Mouse (Mus musculus): ENCODE data around the gene Nme7.

Nme7 gene

DNA sequence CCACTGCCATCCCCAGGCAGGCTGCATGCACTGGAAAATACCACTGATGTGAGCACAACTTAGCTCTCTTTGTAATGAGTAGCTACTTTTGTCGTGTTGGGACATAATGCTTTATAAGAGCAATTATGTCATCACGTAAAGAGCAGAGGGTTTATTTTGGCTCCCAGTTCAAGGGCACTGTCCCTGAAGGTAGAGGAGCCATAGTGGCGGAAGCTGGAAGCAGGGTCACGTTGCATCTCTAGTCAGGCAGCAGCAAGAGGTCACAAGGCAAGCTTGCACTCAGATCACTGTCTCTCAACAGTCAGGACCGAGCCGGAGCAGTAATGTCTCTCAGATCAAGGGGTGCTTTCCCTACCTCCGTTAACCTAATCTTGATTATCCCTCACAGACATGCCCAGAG, 123.9 kb downstream of the Nme7 start:
- in situ Hi-C loops (cut with MseI, MboI) = no loop called here

DNA sequence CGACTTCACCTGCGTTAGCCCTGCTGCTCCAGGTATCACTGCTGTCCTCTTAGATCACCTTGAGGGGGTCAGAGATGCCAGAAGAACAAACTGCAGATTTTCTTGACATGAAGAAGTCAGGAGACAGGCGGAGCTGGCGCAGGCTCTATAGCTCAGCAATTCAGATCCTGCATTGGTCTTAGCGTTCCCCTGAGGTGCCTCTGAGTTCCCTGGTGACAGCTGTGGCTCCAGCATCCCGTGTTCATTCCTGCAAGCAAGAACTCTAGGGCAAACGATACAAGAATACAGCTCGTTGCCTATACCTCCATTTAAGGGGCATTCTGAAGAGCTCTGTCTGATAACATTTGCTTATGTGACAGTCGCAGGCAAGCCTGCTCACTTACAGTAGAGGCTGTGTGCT, 124.7 kb downstream of the Nme7 start:
- in situ Hi-C loops (cut with MseI, MboI) = no loop called here

DNA sequence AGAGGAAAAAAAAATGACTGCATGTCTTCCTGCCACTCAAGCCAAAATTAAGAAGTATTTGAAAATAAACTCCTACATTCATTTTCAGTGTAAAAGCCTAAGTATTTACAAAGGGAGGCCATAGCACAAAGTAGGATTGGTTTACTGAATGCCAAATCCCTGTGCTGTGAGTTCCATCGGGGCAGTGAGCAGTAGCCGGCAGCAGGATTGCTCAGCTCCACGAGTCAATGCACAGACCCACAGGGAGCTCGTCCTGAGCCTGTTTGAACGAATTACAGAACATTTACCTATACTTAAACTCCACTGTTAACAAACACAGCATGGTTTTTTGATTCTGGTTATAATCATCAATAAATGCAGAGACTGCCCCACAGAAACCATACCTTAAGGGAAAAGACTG, 128.7 kb downstream of the Nme7 start:
- in situ Hi-C loops (cut with MseI, MboI) = no loop called here

DNA sequence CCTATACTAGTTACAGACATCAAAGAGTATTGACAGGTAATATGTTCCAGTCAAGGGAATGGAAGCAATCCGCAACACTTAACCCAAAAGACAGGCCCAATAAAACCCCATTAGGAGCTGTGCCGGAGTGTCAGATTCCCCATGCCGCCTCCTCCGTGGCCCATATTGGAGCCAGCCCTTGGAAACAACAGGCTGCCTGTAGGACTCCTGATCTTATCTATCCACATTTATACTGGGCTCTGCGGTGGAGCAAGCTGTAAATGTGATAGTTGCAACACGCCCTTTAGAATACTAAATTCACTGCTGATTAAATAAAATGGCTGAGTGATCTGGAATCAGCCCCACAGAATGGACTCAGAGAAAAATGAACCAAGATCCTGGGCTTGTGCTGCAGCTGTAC, 130.1 kb downstream of the Nme7 start:
- in situ Hi-C loops (cut with MseI, MboI) = no loop called here

DNA sequence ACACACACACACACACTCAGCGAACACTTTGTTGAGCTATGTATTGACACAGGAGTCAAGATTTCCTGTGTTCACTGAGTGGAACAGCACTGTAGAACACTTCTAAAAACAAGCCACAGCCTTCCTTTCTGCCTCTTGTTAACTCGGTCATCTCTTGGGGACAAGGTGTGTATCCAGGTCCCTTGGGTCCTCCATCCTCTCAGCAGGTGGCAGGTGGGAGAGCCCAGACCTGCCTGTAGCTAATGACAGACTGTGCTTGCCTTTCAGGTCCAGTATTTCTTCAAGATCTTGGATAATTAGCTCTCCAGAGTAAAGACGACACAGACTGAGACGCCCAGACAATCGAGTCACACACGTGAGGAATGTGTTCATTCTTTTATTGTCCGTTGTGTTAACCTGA, 132.8 kb downstream of the Nme7 start:
- in situ Hi-C loops (cut with MseI, MboI) = no loop called here

DNA sequence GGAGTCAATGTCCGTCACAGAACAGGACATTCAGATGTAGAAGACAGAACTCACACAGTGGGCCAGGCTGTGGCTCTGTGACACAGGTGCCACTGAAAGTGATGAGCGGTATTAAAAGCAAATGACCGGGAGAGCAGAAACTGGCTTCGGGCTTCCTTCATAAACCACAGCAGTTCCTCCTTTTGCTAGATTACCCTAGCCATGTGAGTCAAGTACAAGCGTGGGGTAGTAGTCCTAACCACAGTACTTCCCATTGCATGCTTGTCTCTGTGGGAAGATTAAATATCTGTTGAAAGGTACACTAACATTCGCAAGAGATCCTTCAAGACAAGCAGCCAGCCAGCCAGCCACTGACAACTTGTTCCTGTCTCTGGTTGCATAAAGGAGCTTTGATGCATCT, 136.3 kb downstream of the Nme7 start:
- in situ Hi-C loops (cut with MseI, MboI) = no loop called here

DNA sequence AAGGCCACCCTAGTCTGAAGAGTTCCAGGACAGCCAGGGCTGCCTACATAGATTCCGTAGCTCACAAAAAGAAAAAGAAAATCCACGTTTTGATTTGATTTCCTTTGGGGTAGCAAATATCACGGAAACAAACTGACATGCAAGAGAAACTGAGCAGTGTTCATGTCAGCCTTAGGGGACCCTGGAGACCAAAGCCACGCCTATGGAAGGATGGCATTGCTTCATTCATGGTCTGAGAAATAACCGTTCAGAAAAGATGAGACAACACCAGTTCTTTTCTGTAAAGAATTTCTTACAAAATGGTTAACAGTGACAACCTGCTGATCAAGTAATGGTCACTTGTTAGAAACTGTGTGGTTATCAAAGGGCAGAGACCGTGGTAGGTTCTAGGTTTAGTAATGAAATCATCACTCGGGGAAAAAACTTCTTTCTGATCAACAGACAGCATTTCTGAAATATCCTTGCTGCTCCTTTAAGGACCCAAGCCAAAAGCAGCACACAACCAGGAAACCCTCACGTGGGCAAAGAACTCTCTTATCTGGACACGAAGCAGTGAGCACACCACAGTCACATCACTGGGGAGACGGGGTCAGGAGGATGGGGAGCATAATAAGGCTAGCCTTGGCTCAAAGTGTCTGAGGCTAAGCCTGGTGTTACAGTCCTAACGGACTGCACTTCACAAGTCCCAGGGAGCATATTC, 136.9 kb downstream of the Nme7 start:
- in situ Hi-C loops (cut with MseI, MboI) = no loop called here

DNA sequence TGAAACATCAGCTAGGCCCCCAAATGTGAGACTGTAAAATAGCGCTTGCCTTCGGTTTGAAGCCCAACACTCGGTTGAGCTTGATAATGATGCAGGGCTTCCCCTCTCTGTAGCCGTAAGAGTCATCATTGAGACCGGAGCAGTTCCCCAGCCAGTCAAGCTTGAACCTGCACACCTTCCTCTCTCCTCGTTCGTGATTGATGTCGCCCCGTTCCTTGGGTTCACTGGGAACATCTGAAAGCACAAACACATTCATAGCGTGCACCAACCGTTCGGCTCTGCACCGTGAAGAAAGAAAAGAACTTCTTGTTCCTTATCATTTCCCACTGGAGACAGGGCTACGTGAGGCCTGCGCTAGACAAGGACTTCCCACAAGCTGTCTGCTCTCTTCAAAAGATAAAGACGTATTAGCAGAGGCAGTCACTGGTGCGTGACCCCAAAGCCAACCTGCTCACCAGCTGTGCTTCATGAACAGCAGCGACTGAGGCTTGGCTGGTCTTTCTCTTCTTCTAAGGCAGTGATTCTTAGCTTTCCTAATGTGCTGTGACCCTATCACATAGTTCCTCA, 137.6 kb downstream of the Nme7 start:
- in situ Hi-C loops (cut with MseI, MboI) = no loop called here

DNA sequence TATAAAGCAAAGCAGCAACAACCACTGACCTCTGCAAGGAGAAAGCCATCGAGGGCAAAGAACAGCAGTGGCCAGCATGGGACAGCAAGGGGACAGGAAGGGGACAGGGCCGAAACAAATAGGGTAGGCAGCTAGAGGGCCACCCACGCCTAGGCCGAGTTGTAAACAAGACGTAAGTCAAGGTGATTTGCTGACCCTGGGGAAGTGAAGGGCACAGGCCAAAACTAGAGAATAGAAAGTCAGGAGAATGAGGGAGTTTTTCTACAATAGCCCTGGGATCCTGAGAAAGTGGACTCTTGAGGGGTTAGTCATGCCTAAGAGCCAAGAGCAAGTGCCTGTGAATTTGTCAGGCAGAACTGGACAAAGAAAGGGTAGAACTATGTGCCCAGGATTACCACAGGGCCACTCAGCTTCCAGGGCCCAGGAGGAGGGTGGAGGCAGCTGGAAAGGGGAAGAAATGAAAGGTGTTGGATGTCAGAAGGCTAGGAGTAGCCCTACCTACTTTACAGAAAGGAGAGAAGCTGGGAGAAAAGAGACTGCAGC, 141.8 kb downstream of the Nme7 start:
- in situ Hi-C loops (cut with MseI, MboI) = no loop called here

DNA sequence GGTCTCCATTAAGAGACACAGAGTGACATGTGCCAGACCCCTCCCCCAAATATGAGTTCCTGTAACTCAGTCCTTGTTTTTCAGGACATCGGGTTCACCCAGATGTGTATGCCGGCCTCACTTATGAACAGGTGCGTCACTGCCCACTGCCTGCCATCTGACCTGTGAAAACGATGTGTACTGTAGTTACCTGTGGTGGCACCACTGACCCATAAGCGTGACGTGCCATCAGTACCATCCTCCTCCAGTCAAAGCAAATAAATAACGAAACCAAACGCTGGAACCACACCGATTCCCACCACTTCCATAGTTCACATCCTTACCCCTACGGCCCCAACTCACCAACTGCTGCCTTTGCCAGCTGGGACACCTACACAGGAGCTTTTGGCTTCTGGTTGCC, 142.6 kb downstream of the Nme7 start:
- in situ Hi-C loops (cut with MseI, MboI) = no loop called here

DNA sequence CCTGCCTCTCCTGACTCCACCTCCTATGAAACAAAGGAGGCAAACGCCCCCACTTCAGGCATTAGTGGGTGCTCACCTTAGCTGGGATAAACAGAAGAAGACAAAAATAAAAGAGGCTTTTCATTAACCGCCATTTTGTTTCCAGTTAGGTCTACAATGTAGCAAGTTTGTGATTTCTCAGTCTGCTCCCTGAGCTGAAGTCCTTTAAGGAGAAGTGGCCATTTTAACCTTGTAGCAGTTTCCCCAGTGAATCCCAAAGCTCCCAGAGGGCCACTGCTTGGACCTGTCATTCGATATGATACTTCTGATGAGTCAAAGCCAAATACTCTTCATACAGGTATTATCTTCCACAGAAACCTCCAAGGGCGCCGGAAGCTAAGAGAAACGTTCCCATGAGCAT, 143.6 kb downstream of the Nme7 start:
- in situ Hi-C loops (cut with MseI, MboI) = no loop called here

DNA sequence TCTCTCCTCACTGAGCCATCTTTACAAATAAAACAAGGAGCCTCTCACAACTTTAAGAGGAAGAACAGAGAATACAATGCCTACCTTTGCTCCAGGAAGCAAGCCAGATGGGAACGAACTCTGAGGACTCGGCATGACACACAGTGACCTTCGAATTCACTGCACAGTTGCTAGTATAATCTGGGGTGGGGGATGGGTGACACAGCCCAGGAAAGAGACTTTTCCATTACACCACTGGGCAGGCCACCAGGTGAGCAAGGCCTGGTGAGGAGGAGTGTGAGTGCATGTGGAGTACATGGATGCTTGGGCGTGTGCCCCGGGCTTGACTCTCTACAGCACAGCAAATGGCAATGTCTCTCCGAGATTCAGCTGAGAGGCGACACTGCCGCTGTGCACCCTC, 145.7 kb downstream of the Nme7 start:
- in situ Hi-C loops (cut with MseI, MboI) = no loop called here

DNA sequence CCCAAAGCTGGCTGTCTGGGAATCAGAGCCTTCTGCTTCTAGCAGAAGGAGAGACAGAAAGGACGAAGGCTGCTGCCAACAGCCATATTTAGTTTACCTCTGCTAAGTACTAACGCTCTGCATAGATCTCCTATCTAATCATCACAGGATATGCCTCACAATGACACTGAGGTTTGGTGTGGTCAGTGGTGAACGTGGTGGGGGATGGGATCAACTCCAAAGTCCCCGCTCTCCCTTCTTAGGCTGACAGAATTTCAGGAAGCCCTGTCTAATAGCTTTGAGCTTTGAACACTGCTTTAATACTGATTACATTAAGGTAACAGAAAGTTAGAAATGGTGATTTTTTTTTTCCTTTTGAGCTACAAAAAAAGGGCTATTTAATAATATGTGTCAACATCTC, 146.3 kb downstream of the Nme7 start:
- in situ Hi-C loops (cut with MseI, MboI) = no loop called here

DNA sequence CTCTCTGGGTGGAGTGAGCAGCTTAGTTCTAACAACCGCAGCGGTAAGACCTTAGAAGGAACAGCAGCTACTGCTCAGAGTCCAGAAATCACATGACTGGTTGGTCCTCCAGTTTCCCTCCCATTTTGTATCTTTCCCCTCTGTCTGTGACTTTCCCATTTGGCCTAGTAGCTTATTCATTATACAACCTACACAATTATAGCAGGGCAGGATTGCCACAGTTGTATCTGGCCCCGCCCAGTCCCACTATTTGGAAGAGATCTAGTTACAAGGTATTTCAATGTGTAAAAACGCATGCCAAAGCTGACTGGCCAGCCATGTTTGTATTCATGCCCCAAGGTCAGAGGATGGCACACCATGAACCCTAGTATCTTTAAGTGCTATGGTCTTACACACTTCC, 146.7 kb downstream of the Nme7 start:
- in situ Hi-C loops (cut with MseI, MboI) = no loop called here

DNA sequence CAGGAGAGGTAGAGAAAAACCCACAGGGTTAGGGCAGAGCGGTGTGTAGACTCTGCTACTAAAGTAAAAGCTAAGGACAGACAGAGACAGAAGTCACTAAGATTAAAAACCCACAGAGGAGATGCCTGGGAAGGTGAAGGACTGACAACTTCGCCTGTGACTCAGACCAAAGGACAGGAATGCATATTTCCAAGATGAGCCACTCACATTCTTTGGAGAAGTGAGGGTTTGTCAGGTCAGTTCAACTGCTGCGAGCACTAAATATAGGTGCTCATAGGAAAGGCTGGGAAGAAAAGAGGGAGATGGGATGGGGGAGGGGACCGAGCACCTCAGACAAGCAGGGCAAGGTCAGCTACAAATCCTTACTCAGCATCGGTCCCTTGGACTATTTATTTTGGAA, 147.4 kb downstream of the Nme7 start:
- in situ Hi-C loops (cut with MseI, MboI) = no loop called here

DNA sequence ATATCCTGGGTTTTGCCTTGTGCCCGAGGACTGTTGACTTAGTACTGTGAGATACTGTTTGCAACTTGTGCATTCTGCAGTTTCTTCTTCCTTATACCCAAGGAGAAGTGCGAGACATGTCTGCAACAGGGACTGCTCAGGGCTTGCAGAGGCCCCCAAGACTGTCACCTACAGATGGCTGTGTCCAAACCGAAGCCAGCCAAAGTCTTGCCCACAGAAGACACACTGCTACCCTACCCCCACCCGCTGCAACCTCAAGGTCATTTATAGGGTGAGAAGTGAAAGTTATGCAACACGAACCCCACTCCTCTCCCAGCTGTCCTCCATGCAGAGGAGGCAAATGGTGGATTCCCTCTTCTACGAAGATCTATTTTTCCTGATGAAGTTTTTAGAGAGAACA, 148.7 kb downstream of the Nme7 start:
- in situ Hi-C loops (cut with MseI, MboI) = no loop called here

DNA sequence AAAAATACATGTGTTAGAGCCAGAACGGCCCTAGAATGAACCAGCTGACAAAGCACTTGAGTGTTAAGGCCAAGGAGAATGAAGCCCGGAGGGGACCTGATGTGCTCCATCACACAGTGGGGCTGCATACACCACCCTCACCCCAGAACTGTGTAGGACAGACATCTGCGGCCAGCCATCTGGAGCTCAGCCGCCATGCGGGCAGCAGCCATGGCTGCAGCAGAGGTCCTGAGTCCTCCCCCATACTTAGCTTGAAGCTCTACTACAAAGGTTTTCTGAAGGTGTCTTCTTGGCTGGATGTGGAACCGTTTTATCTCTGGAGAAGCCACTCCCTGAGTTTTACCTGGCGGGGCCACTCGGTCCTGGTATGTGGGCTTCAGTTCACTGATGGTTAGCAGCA, 149.2 kb downstream of the Nme7 start:
- in situ Hi-C loops (cut with MseI, MboI) = no loop called here

DNA sequence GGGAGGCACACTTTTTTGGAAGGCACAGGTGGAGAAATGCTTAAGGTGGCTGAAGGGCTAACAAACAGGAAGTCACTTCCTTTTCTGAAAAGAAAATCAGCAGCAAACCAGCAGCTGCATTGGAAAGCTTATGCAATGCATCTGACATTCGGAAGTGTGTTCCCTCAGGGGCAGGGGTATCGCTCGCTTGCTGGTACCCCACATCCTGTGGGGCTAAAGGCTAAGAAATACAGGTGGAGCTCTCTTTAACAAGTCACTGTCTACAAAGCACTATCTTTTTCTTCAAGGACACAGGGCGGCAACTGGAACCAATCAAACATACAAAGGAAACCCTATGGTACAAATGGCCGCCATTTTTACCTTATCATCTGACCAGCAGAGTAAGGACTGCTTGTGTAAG, 149.8 kb downstream of the Nme7 start:
- in situ Hi-C loops (cut with MseI, MboI) = no loop called here

DNA sequence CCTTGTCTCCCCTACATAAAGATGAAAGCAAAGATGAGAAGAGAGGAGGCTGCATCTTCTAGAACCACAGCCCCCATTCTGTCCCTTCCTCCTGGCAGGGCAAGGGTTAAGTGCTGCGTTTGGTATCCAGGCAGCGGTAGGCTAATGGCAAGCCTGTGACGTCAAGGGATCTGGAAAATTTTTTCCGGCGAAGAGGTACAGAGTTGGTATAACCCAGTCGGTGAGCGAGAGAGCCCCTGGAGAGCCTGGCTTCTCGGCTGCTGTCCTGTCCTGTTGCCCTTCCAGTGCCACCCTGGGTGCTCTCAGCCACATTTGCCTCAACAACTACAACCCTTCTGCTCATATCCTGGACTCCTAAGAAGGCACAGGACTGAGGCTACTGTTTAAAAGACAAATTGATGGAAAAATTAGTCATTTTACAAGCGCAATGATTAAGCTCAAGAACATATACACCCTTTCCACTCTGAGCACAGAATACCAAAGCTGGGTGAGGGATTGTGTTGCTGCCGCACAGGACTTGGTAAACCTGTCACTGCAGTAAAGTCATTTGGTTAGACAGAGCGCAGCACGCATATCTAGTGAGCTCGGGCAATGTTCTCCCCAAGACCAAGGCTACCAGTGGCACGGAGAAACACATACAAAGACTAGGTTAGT, 151.0 kb downstream of the Nme7 start:
- in situ Hi-C loops (cut with MseI, MboI) = no loop called here

DNA sequence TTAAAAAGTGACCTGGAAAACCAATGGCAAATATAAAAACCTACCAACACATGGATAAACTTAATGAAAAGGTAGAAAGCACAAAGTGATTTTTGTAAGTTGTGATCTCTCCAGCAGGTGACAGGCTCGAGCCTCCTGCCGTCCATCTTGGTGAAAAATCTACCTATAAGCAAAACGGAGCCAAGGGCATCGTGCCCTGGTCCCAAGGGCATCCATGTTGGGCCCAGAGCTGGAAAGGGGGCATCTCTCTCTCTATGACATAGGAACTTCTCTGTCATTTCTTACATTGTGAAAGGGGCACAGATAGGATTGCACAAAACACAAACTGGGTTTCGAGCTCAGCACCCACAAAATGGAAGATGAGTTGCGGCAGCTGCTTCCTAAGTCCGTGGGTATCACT, 151.7 kb downstream of the Nme7 start:
- in situ Hi-C loops (cut with MseI, MboI) = no loop called here

DNA sequence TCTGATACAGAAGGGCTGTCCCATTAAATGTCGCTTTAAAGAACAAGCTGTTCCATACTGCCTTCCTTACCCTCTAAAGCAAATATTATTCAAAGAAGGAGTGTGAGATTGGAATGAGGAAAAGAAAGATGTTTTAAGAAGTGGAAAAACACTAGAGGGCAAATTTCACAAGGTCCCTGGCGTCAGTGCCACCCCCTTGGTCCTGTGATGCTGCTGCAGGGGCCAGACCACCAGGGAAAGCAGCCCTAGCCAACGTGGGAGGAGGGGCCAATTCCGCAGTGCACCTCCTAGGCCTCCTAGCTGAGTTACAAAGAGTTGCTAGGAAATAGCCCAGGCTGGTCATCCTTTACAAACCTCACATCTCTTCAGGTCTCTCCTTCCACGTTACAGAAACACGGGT, 152.1 kb downstream of the Nme7 start:
- in situ Hi-C loops (cut with MseI, MboI) = no loop called here

DNA sequence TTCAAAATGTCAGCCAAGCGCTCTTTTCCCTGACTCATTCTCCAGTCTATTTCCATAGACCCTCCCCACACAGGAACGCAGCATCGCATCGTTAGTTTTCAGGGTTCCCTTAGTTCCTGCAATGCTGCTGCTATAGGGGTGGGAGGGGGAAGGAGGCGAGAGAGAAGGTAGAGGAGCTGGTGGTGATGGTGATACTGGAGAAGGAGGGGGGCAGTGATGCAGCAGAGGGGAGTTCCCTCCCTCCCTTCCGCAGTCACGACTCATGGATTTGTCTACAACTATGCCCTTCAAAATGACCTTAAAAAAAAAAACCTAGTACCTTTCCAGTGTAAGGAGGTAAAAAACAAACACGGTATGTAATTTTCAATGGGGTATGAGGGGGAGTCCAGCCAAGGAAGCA, 152.8 kb downstream of the Nme7 start:
- in situ Hi-C loops (cut with MseI, MboI) = no loop called here

DNA sequence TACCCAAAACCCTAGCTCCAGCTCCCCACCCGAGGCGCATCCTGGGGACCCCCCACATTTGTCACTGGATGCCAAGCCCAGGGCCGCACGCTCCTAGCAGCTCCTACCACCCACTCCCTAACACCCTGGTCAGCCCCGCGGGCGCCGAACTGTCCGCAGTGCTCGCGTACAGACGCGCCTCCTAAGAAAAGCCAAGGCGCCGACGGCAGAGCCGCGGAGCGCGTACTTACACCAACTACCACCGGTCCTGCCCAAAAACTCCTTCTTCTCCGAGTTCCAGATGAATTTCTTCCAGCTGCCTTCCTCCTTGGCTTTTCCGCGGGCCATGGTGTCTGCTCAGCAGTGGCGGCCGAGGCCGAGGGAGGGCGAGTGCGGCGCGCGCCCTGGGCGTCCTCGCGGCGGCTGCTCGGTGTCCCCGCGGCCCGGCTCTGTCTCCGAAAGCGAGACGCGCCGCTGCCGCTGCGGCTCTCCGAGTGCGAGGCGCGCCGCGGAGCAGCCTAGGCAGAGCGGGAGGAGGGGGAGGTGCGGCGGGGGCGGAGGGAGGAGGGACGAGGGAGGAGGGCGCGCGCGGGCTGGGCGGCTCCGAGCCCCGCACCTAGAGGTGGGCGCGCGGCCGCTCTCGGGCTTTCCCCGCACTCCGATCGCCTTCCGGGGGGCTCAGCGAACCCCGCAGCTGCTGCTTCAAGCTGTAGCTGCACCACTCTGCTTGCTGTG, 153.8 kb downstream of the Nme7 start:
- in situ Hi-C loops (cut with MseI, MboI) = no loop called here
